Mouse (Mus musculus): ENCODE measurements around the gene Zfand4. TPM values are rescaled to one million over a fixed set of nuclear protein-coding genes. Genes with fewer than 3 reads are reported as not detected.
"Not testable (repeated sequence)": the region's sequence is repeated elsewhere in the genome, so short reads cannot be mapped to it uniquely, and the experiment has no call there.

Gene Zfand4
- 2.8 and 3.2 TPM in 2 replicates for polyA plus RNA-seq (2015; fragmentation: Nextera tagmentation; extraction: Ambion mirVana)

DNA sequence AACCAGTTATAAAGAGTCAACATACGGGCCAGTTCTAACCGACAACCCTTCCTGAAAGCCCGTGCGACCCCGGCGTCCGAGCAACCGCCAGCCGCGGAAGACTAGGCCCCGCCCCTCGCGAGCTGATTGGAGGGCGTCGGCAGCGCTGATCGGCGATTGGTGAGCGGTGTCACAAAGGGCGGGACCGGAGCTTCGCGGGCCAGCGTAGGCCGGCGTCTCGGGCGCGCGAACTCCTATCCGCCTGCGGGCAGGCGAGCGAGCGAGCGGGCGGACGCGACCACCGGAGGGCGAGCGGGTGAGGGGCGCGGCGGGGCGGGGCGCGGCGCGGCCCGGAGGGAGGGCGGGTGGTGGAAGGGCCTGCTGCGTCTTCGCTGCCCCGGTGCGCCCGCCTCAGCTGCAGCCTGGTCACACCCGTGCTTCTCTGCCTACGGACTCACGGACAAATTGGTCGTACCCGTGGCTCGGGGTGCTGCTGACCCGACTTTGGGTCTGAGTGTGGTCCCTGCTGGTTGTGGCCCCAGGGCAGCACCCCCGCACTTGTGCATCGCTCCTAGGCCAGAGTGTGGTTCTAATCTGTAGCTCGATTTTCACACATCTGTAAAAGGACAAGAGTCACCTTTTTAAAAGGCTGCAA, at the start of gene Zfand4:
TSS of gene Zfand4 (plus strand) at position 205 of the 634 bp plus-strand sequence.
- Histone ChIP-seq H3K9ac (peak within 1 kb of the TSS; percentile 90), H3K27ac (replicated peaks) (peak within 1 kb of the TSS; percentile 39), H3K4me1 (peaks cover 17% of the 10 kb centered on the region), H3K9me3 (no peaks in the 10 kb centered on the region), H3K4me3 (peak within 1 kb of the TSS; percentile 72), H3K4me2 (peak within 1 kb of the TSS; percentile 88), H3K36me3 (peaks cover 32% of the 10 kb centered on the region), H3K27me3 (replicated peaks) (no peaks in the 10 kb centered on the region)
- WGBS, result under 1% methylated on average over 59 of the region's 67 CpGs
- ATAC-seq (ENCODE audit: extremely low read depth, insufficient number of reproducible peaks, low FRiP score, low TSS enrichment), result peak; percentile 89

- peaks cover 92% of the 10 kb centered on the region for H3K36me3 ChIP-seq
- no peaks in the 10 kb centered on the region for H3K9me3 ChIP-seq
- no peaks in the 10 kb centered on the region for H3K4me1 ChIP-seq
- no peak overlapping the region for H3K4me2 ChIP-seq
- WGBS, result 76% methylated on average over 11 of the region's 11 CpGs
- no peak for ATAC-seq (ENCODE audit: extremely low read depth, insufficient number of reproducible peaks, low FRiP score, low TSS enrichment)
- no peak overlapping the region for H3K9ac ChIP-seq
- no peak overlapping the region for H3K27ac ChIP-seq (replicated peaks)
- H3K27me3 ChIP-seq (replicated peaks), result no peaks in the 10 kb centered on the region
- no peak overlapping the region for H3K4me3 ChIP-seq
These were observed 36.3 kb upstream of the Zfand4 start for GRCm38 (mm10) chr6:116227767-116228166.

GRCm38 (mm10) chr6:116228785-116229525, 35.1 kb upstream of the Zfand4 start:
- H3K9me3 ChIP-seq, result no peaks in the 10 kb centered on the region
- H3K9ac ChIP-seq, result no peak overlapping the region
- no peaks in the 10 kb centered on the region for H3K4me1 ChIP-seq
- H3K27me3 ChIP-seq (replicated peaks), result no peaks in the 10 kb centered on the region
- no peak overlapping the region for H3K4me2 ChIP-seq
- H3K4me3 ChIP-seq, result no peak overlapping the region
- H3K27ac ChIP-seq (replicated peaks), result no peak overlapping the region
- WGBS, result 60% methylated on average over 12 of the region's 12 CpGs
- no peak for ATAC-seq (ENCODE audit: extremely low read depth, insufficient number of reproducible peaks, low FRiP score, low TSS enrichment)
- peaks cover 92% of the 10 kb centered on the region for H3K36me3 ChIP-seq

DNA sequence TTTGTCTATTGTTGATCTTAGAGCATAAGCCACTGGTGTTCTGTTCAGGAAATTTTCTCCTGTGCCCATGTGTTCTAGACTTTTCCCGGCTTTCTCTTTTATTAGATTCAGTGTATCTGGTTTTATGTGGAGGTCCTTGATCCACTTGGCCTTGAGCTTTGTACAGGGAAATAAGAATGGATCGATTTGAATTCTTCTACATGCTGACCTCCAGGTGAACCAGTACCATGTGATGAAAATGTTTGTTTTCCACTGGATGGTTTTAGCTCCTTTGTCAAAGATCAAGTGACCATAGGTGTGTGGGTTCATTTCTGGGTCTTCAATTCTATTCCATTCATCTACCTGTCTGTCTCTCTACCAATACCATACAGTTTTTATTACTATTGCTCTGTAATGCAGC, 29.2 kb upstream of the Zfand4 start:
- not testable (repeated sequence) for H3K4me3 ChIP-seq; H3K9ac ChIP-seq; ATAC-seq (ENCODE audit: extremely low read depth, insufficient number of reproducible peaks, low FRiP score, low TSS enrichment); H3K27ac ChIP-seq (replicated peaks); H3K4me2 ChIP-seq; H3K4me1 ChIP-seq; H3K9me3 ChIP-seq; H3K27me3 ChIP-seq (replicated peaks)
- peaks cover 88% of the 10 kb centered on the region for H3K36me3 ChIP-seq
- WGBS, result 89% methylated on average over 2 of the region's 2 CpGs

DNA sequence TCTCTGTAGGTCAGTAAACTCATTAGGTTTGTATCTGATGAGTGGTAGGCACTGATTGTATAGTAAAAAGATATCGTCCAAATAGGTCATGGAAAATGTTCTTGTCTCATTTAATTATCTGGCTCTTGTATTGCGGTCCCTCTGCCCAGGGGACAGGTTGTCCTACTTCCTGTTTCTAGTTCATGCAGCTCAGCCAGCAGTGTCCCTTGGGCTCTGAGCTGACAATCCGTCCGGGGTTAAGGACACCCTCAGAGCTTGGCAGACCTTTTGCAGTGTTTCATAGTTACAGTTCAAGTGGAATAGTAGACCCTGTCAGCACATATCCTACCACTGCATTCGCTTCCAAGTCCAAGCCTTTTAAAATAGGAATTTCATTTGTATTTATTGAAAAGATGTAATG, 28.7 kb upstream of the Zfand4 start:
- Histone ChIP-seq H3K9me3 (no peaks in the 10 kb centered on the region), H3K4me3 (no peak overlapping the region), H3K9ac (no peak overlapping the region), H3K36me3 (peaks cover 90% of the 10 kb centered on the region), H3K4me2 (no peak overlapping the region), H3K27ac (replicated peaks) (no peak overlapping the region), H3K27me3 (replicated peaks) (no peaks in the 10 kb centered on the region), H3K4me1 (no peaks in the 10 kb centered on the region)
- no peak for ATAC-seq (ENCODE audit: extremely low read depth, insufficient number of reproducible peaks, low FRiP score, low TSS enrichment)
- WGBS, result 84% methylated on average over 5 of the region's 5 CpGs

DNA sequence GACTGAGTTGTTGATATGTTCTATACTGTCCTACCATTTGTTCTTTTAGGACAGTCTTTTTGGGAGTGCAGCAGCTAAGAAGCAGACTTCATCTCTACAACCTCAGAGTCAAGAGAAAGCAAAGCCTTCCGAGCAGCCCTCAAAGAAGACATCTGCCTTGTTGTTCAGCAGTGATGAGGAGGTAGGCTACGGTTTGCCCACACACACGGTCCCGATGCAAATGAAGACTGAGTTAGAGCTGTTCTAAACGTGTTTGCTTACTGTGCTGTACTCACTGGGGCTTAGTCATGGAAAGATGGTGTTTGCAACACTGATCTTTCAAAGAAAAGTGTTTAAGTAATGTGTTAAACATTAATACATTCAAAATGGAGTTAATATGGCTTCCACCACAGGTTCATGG, 25.9 kb upstream of the Zfand4 start:
- no peak overlapping the region for H3K9ac ChIP-seq
- no peak overlapping the region for H3K4me3 ChIP-seq
- 87% methylated on average over 5 of the region's 5 CpGs for WGBS
- H3K9me3 ChIP-seq, result no peaks in the 10 kb centered on the region
- H3K4me1 ChIP-seq, result no peaks in the 10 kb centered on the region
- ATAC-seq (ENCODE audit: extremely low read depth, insufficient number of reproducible peaks, low FRiP score, low TSS enrichment), result no peak
- no peaks in the 10 kb centered on the region for H3K27me3 ChIP-seq (replicated peaks)
- H3K36me3 ChIP-seq, result peaks cover 88% of the 10 kb centered on the region
- no peak overlapping the region for H3K4me2 ChIP-seq
- H3K27ac ChIP-seq (replicated peaks), result no peak overlapping the region

- 73% methylated on average over 2 of the region's 2 CpGs for WGBS
- no peak overlapping the region for H3K4me2 ChIP-seq
- H3K4me1 ChIP-seq, result no peaks in the 10 kb centered on the region
- H3K9me3 ChIP-seq, result no peaks in the 10 kb centered on the region
- ATAC-seq (ENCODE audit: extremely low read depth, insufficient number of reproducible peaks, low FRiP score, low TSS enrichment), result no peak
- peaks cover 85% of the 10 kb centered on the region for H3K36me3 ChIP-seq
- no peaks in the 10 kb centered on the region for H3K27me3 ChIP-seq (replicated peaks)
- H3K9ac ChIP-seq, result no peak overlapping the region
- no peak overlapping the region for H3K4me3 ChIP-seq
- H3K27ac ChIP-seq (replicated peaks), result no peak overlapping the region
These were observed 23.7 kb upstream of the Zfand4 start for GRCm38 (mm10) chr6:116240371-116240770.

DNA sequence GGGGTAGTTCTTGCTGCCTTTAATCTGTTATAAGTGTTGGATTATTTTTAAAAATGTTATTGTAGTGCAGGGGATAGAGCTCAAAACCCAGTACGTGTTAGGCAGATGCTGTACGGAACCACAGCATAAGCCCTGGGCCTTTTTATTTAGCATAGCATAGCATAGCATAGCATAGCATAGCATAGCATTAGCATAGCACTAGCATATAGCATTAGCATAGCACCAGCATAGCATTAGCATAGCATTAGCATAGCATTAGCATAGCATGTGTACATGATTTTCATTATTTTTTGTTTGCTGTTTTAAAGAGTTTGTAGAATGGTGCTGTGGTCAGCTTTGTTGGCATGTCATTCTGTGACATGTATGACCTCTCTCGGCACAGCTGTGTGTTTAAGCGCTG, 4.4 kb upstream of the Zfand4 start:
- Histone ChIP-seq H3K27me3 (replicated peaks) (no peaks in the 10 kb centered on the region), H3K4me1 (0 out of 2 replicates have a peak, but pooled peaks cover 3% of the 10 kb centered on the region), H3K4me2 (no peak overlapping the region), H3K9me3 (no peaks in the 10 kb centered on the region), H3K9ac (no peak overlapping the region), H3K27ac (replicated peaks) (no peak overlapping the region), H3K4me3 (no peak overlapping the region), H3K36me3 (peaks cover 73% of the 10 kb centered on the region)
- WGBS, result 88% methylated on average over 4 of the region's 4 CpGs
- ATAC-seq (ENCODE audit: extremely low read depth, insufficient number of reproducible peaks, low FRiP score, low TSS enrichment), result no peak

GRCm38 (mm10) chr6:116260481-116260880, 3.5 kb upstream of the Zfand4 start:
- H3K4me3 ChIP-seq, result no peak overlapping the region
- no peak overlapping the region for H3K9ac ChIP-seq
- H3K27ac ChIP-seq (replicated peaks), result no peak overlapping the region
- 88% methylated on average over 5 of the region's 5 CpGs for WGBS
- no peaks in the 10 kb centered on the region for H3K27me3 ChIP-seq (replicated peaks)
- H3K9me3 ChIP-seq, result no peaks in the 10 kb centered on the region
- no peak overlapping the region for H3K4me2 ChIP-seq
- ATAC-seq (ENCODE audit: extremely low read depth, insufficient number of reproducible peaks, low FRiP score, low TSS enrichment), result no peak
- H3K36me3 ChIP-seq, result peaks cover 64% of the 10 kb centered on the region
- H3K4me1 ChIP-seq, result peaks cover 4% of the 10 kb centered on the region; the same call in 1 of the 2 replicates

DNA sequence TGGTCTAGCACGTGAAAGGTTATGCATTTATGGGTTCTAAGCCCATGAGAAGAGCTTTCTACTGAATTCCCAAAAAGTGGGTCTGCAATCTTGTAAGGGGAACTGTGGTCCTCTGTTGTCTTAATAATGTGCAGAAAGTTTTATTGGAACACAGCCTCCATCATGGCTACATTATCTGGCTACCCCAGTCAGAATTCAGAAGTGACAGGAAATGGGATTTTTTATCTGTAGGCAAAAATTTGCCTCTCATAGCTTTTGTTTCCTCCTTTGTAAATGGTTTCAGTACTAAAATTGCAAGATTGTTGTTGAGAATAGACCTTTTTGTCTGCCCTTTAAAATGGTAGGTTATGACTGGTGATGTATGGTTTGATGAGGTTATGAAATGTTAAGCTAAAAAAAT, 1.2 kb upstream of the Zfand4 start:
- Histone ChIP-seq H3K36me3 (peaks cover 44% of the 10 kb centered on the region), H3K4me3 (no peak overlapping the region), H3K4me1 (peaks cover 17% of the 10 kb centered on the region), H3K27ac (replicated peaks) (no peak overlapping the region), H3K27me3 (replicated peaks) (no peaks in the 10 kb centered on the region), H3K4me2 (no peak overlapping the region), H3K9ac (no peak overlapping the region), H3K9me3 (no peaks in the 10 kb centered on the region)
- WGBS, result 83% methylated on average over 1 of the region's 1 CpGs
- no peak for ATAC-seq (ENCODE audit: extremely low read depth, insufficient number of reproducible peaks, low FRiP score, low TSS enrichment)

GRCm38 (mm10) chr6:116264836-116265235, 814 bp downstream of the Zfand4 start:
- WGBS, result 86% methylated on average over 11 of the region's 11 CpGs
- H3K27me3 ChIP-seq (replicated peaks), result no peaks in the 10 kb centered on the region
- H3K27ac ChIP-seq (replicated peaks), result no peak overlapping the region
- H3K9me3 ChIP-seq, result no peaks in the 10 kb centered on the region
- H3K4me1 ChIP-seq, result peaks cover 17% of the 10 kb centered on the region
- peak overlapping the region; percentile 90; the same call in 1 of the 2 replicates for H3K9ac ChIP-seq
- peak overlapping the region; percentile 88 for H3K4me2 ChIP-seq
- H3K36me3 ChIP-seq, result peaks cover 27% of the 10 kb centered on the region
- no peak for ATAC-seq (ENCODE audit: extremely low read depth, insufficient number of reproducible peaks, low FRiP score, low TSS enrichment)
- peak overlapping the region; percentile 72 for H3K4me3 ChIP-seq

DNA sequence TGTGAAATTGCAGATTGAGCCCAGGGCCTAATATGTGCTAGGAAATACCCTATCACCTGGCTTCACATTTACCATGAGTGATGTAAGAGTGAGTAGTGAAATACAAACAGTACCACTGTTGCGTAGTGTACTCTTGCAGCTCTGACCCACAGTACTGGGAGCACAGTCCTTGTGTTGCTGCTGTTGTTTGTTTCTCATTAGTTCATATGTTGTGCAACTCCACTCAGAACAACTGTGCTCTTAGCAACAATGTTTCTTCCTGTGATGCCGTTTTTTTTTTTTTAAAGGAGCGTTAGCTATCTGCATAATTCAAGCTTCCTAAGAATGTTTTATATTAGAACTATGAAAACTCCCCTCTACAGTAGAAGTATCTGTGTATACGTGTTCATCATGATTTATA, 1.6 kb downstream of the Zfand4 start:
- Histone ChIP-seq H3K4me1 (peaks cover 17% of the 10 kb centered on the region), H3K36me3 (peaks cover 21% of the 10 kb centered on the region), H3K4me3 (no peak overlapping the region), H3K9ac (no peak overlapping the region), H3K9me3 (no peaks in the 10 kb centered on the region), H3K27me3 (replicated peaks) (no peaks in the 10 kb centered on the region), H3K4me2 (peak overlapping the region; percentile 61), H3K27ac (replicated peaks) (no peak overlapping the region)
- WGBS, result 80% methylated on average over 4 of the region's 4 CpGs
- ATAC-seq (ENCODE audit: extremely low read depth, insufficient number of reproducible peaks, low FRiP score, low TSS enrichment), result no peak
